ENCODE assay signal across 20 mouse cellular contexts in the genomic region with DNA sequence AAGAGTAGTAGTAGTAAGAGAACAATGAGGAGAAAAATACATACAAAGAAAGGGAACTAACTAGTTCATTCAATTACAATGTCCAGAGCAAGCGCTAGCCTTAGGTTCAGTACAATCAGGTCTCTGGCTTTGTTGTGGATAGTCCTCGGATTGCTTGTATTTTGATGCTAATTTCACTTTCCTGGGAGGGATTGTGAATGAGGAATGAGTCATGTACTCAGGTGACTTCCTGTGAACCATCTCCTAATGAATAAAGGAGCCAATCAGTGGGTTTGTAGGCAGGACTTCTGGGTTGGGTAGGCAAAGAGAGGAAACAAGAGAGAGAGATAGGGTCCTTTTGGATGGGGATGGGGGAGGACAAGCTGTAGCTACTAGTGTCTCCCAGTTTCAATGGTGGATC.
DNase-seq lines count a peak whose midpoint lies in the region; ATAC-seq and TF ChIP-seq lines count a peak whose summit lies in the region.
"Had no signal": no experiment of that assay in that cellular context is flagged by ENCODE, and none has a peak within 500 bp of the region (broad histone marks: within the 10 kb centered on the region; RNA-seq: fewer than 3 reads in every experiment).

No protein-coding gene starts in this region.

- no peak overlapping the region for H3K4me2 ChIP-seq in liver, embryonic 13.5 days
- no peak overlapping the region for H3K4me2 ChIP-seq in liver, postnatal 0 days (ENCODE audit: low read depth, low read length)
- H3K4me2 ChIP-seq: embryonic facial prominence, embryonic 15.5 days; forebrain, embryonic 15.5 days; hindbrain, embryonic 13.5 days had no signal

- H3K4me3 ChIP-seq in liver, embryonic 13.5 days (replicated peaks): no peak overlapping the region
- H3K4me3 ChIP-seq in liver, postnatal 0 days (ENCODE audit: low read depth, low read length): no peak overlapping the region
- no peak overlapping the region for H3K4me3 ChIP-seq in limb, embryonic 10.5 days
- H3K4me3 ChIP-seq: embryonic facial prominence, embryonic 15.5 days; erythroblast, embryonic 14.5 days; forebrain, embryonic 10.5 days; forebrain, embryonic 15.5 days; heart, embryonic 10.5 days; hindbrain, embryonic 13.5 days had no signal

- no peak overlapping the region for H3K9ac ChIP-seq in liver, embryonic 13.5 days
- H3K9ac ChIP-seq in liver, postnatal 0 days (replicated peaks): no peak overlapping the region
- H3K9ac ChIP-seq: embryonic facial prominence, embryonic 15.5 days; forebrain, embryonic 15.5 days; hindbrain, embryonic 13.5 days had no signal

- no peak for TF ChIP-seq EP300 in liver, postnatal 0 days (IDR thresholded peaks at IDR 0.05; ENCODE audit: low read depth)

- no peaks in the 10 kb centered on the region for H3K9me3 ChIP-seq in liver, embryonic 13.5 days (replicated peaks)
- no peaks in the 10 kb centered on the region for H3K9me3 ChIP-seq in liver, postnatal 0 days (ENCODE audit: low read length)
- H3K9me3 ChIP-seq in limb, embryonic 10.5 days (replicated peaks): no peaks in the 10 kb centered on the region
- H3K9me3 ChIP-seq: embryonic facial prominence, embryonic 15.5 days; forebrain, embryonic 10.5 days; forebrain, embryonic 15.5 days; heart, embryonic 10.5 days; hindbrain, embryonic 13.5 days had no signal

- DNase-seq in liver, embryonic 13.5 days: no peak
- DNase-seq in liver, postnatal 0 days: no peak
- DNase-seq in ES-CJ7 (ENCODE audit: low read depth, low spot score) (peak; percentile 99), R1 (ENCODE audit: low read depth, low spot score) (peak; percentile 100)
- DNase-seq in adrenal gland, adult 2 months: no peak
- DNase-seq in limb, embryonic 10.5 days (ENCODE audit: low spot score): no peak
- DNase-seq: adrenal gland, adult 8-10 months; adrenal gland, postnatal 36 days; cerebellum, adult 2 months; cerebellum, postnatal 10 days; gastrocnemius, postnatal 36 days; heart, adult 18-20 months; heart, postnatal 10 days had no signal

- no peaks in the 10 kb centered on the region for H3K36me3 ChIP-seq in liver, embryonic 13.5 days
- no peaks in the 10 kb centered on the region for H3K36me3 ChIP-seq in liver, postnatal 0 days (replicated peaks; ENCODE audit: insufficient read depth, low read length)
- no peaks in the 10 kb centered on the region for H3K36me3 ChIP-seq in limb, embryonic 10.5 days
- H3K36me3 ChIP-seq: embryonic facial prominence, embryonic 15.5 days; forebrain, embryonic 10.5 days; forebrain, embryonic 15.5 days; heart, embryonic 10.5 days; hindbrain, embryonic 13.5 days had no signal

- peaks cover 42% of the 10 kb centered on the region for H3K4me1 ChIP-seq in liver, embryonic 13.5 days (replicated peaks)
- H3K4me1 ChIP-seq in liver, postnatal 0 days (ENCODE audit: insufficient read depth): no peaks in the 10 kb centered on the region
- no peaks in the 10 kb centered on the region for H3K4me1 ChIP-seq in limb, embryonic 10.5 days
- H3K4me1 ChIP-seq: embryonic facial prominence, embryonic 15.5 days; forebrain, embryonic 10.5 days; forebrain, embryonic 15.5 days had no signal

- WGBS in liver, embryonic 13.5 days (ENCODE audit: insufficient replicate concordance): 62% methylated on average over 2 of the region's 2 CpGs
- 64% methylated on average over 2 of the region's 2 CpGs for WGBS in liver, postnatal 0 days (ENCODE audit: insufficient replicate concordance)
- 82% methylated on average over 2 of the region's 2 CpGs for WGBS in limb, embryonic 10.5 days

- TF ChIP-seq CTCF in liver, postnatal 0 days (IDR thresholded peaks at IDR 0.05; ENCODE audit: low read depth): no peak

- H3K27ac ChIP-seq in liver, embryonic 13.5 days: peak overlapping the region; percentile 23; the same call in 1 of the 2 replicates
- H3K27ac ChIP-seq in liver, postnatal 0 days (ENCODE audit: low read depth): no peak overlapping the region
- no peak overlapping the region for H3K27ac ChIP-seq in limb, embryonic 10.5 days
- H3K27ac ChIP-seq: embryonic facial prominence, embryonic 15.5 days; forebrain, embryonic 10.5 days; forebrain, embryonic 15.5 days; heart, embryonic 10.5 days; hindbrain, embryonic 13.5 days; hindbrain, postnatal 0 days had no signal

- H3K27me3 ChIP-seq in liver, embryonic 13.5 days: no peaks in the 10 kb centered on the region
- no peaks in the 10 kb centered on the region for H3K27me3 ChIP-seq in liver, postnatal 0 days (ENCODE audit: insufficient read depth, low read length)
- no peaks in the 10 kb centered on the region for H3K27me3 ChIP-seq in limb, embryonic 10.5 days (ENCODE audit: low read depth, poor library complexity, severe bottlenecking)
- H3K27me3 ChIP-seq: embryonic facial prominence, embryonic 15.5 days; forebrain, embryonic 15.5 days; hindbrain, embryonic 13.5 days had no signal

- ATAC-seq in liver, embryonic 13.5 days (ENCODE audit: low read depth): no peak
- no peak for ATAC-seq in liver, postnatal 0 days
- ATAC-seq: forebrain, embryonic 15.5 days; hindbrain, postnatal 0 days had no signal

Comparison
In these comparisons a context has a peak if more than half of its experiments do, and no peak if none do; other contexts are left out.
1. DNase-seq: peak in ES-CJ7 (single experiment) and R1 (single experiment); none in liver, embryonic 13.5 days (single experiment), liver, postnatal 0 days (single experiment), adrenal gland, adult 2 months (single experiment) and limb, embryonic 10.5 days (single experiment).